ENCODE assay signal across 18 mouse cellular contexts in the genomic region with DNA sequence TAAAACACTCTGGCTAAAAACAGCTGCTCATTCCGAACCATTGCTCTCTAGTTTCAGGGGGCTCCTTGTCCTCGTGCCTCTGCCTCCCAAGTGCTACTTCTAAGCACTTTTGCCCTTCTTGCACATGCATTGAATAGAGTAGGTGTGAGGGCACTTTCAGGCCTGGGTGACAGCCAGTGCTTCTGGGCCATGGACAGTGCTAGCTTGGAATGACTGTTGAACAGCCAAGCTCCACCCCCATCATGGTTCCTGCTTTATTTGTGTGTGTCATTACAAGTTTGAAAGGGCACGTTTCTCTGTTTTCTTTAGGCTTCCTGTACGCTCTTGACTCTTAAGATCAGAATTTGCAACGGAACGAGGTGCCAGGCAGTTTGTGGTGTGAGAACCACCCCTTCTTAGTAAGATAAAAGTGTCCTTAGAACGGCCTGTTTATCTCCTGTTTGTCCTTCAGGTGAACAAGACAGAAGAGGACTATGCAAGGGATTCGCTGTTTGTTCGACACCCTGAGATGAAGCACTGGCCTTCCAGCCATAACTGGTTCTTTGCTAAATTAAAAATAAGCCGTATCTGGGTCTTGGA. TPM values are rescaled to one million over a fixed set of nuclear protein-coding genes. Genes with fewer than 3 reads are reported as not detected.
DNase-seq lines count a peak whose midpoint lies in the region; ATAC-seq and TF ChIP-seq lines count a peak whose summit lies in the region.
"Had no signal": no experiment of that assay in that cellular context is flagged by ENCODE, and none has a peak within 500 bp of the region (broad histone marks: within the 10 kb centered on the region; RNA-seq: fewer than 3 reads in every experiment).

No protein-coding gene starts in this region.

- H3K9me3 ChIP-seq in heart, embryonic 13.5 days = no peaks in the 10 kb centered on the region
- H3K9me3 ChIP-seq in MEL (replicated peaks; ENCODE audit: insufficient read depth, low read length) = no peaks in the 10 kb centered on the region
- no peaks in the 10 kb centered on the region for H3K9me3 ChIP-seq in liver, postnatal 0 days (ENCODE audit: low read length)
- H3K9me3 ChIP-seq: lung, embryonic 15.5 days had no signal

- TF ChIP-seq POLR2A in MEL (IDR thresholded peaks at IDR 0.05; ENCODE audit: control insufficient read depth in 1 of 2, insufficient read depth in 1 of 2, low read depth in 1 of 2, low read length in 2 of 2, poor library complexity in 1 of 2) = no peak

- no peak for TF ChIP-seq RAD21 in MEL (IDR thresholded peaks at IDR 0.05; ENCODE audit: low read depth, low read length)

- no peak for DNase-seq in heart, postnatal 4 days
- peak; percentile 42 for DNase-seq in MEL (ENCODE audit: low read depth, low spot score)
- peak; percentile 30 for DNase-seq in c-Kit-negative CD71-positive TER-119-positive erythroid progenitor cells, embryonic 14.5 days (ENCODE audit: low read depth, low spot score)
- DNase-seq in liver, postnatal 0 days = no peak
- DNase-seq in gastrocnemius, adult 8-10 months (ENCODE audit: low spot score in 2 of 2) = no peak
- DNase-seq in layer of hippocampus, adult 9-11 months = no peak
- DNase-seq: adrenal gland, postnatal 36 days; cerebellum, postnatal 25 days; forebrain, postnatal 0 days; gastrocnemius, postnatal 10 days; kidney, adult 2 months; kidney, postnatal 36 days; midbrain, embryonic 14.5 days had no signal

- peak overlapping the region; percentile 34; the same call in 1 of the 2 replicates for H3K9ac ChIP-seq in heart, embryonic 13.5 days
- no peak overlapping the region for H3K9ac ChIP-seq in MEL (ENCODE audit: control insufficient read depth, low read depth, low read length, poor library complexity, severe bottlenecking)
- peak overlapping the region; percentile 39; the same call in 1 of the 2 replicates for H3K9ac ChIP-seq in liver, postnatal 0 days (replicated peaks)
- H3K9ac ChIP-seq: forebrain, postnatal 0 days; lung, embryonic 15.5 days had no signal

- TF ChIP-seq EP300 in MEL (IDR thresholded peaks at IDR 0.05; ENCODE audit: low read depth in 1 of 2, low read length in 2 of 2) = peak; percentile 31 to 65; a peak in 2 of 4 replicates
- peak; percentile 82 for TF ChIP-seq EP300 in liver, postnatal 0 days (IDR thresholded peaks at IDR 0.05; ENCODE audit: low read depth)

- H3K27me3 ChIP-seq in heart, embryonic 13.5 days (replicated peaks) = no peaks in the 10 kb centered on the region
- no peaks in the 10 kb centered on the region for H3K27me3 ChIP-seq in MEL (ENCODE audit: control insufficient read depth in 1 of 2, insufficient read depth in 2 of 2, low read length in 2 of 2)
- no peaks in the 10 kb centered on the region for H3K27me3 ChIP-seq in liver, postnatal 0 days (ENCODE audit: insufficient read depth, low read length)
- H3K27me3 ChIP-seq: lung, embryonic 15.5 days had no signal

- H3K79me2 ChIP-seq in MEL (ENCODE audit: control insufficient read depth, insufficient read depth, low read length, poor library complexity) = peaks cover 23% of the 10 kb centered on the region

- H3K4me1 ChIP-seq in heart, embryonic 13.5 days = peaks cover 29% of the 10 kb centered on the region
- peaks cover 17 to 49% of the 10 kb centered on the region in 2 experiments for H3K4me1 ChIP-seq in MEL (ENCODE audit: control insufficient read depth in 1 of 2, insufficient read depth in 2 of 2, low read length in 2 of 2)
- peaks cover 54% of the 10 kb centered on the region for H3K4me1 ChIP-seq in liver, postnatal 0 days (ENCODE audit: insufficient read depth)

- H3K27ac ChIP-seq in heart, embryonic 13.5 days (replicated peaks) = peak overlapping the region; percentile 70
- H3K27ac ChIP-seq in MEL (ENCODE audit: control insufficient read depth, low read depth, low read length) = peak overlapping the region; percentile 61
- H3K27ac ChIP-seq in liver, postnatal 0 days (ENCODE audit: low read depth) = peak overlapping the region; percentile 99
- H3K27ac ChIP-seq: hindbrain, postnatal 0 days; lung, embryonic 15.5 days had no signal

- no peak for ATAC-seq in heart, embryonic 13.5 days (ENCODE audit: extremely low read depth, insufficient number of reproducible peaks, low FRiP score, low TSS enrichment)
- no peak for ATAC-seq in liver, postnatal 0 days
- ATAC-seq: forebrain, postnatal 0 days; hindbrain, postnatal 0 days had no signal

- peak overlapping the region; percentile 32; the same call in 1 of the 2 replicates for H3K4me3 ChIP-seq in heart, embryonic 13.5 days
- no peak overlapping the region for H3K4me3 ChIP-seq in MEL (ENCODE audit: control insufficient read depth in 1 of 2, insufficient read depth in 1 of 2, low read depth in 2 of 2, low read length in 2 of 2)
- peak overlapping the region; percentile 11; the same call in 1 of the 2 replicates for H3K4me3 ChIP-seq in liver, postnatal 0 days (ENCODE audit: low read depth, low read length)
- H3K4me3 ChIP-seq: lung, embryonic 15.5 days had no signal

- 65% methylated on average over 10 of the region's 10 CpGs for WGBS in heart, embryonic 13.5 days
- WGBS in liver, postnatal 0 days (ENCODE audit: insufficient replicate concordance) = 56% methylated on average over 10 of the region's 10 CpGs

- no peak for TF ChIP-seq CTCF in MEL (IDR thresholded peaks at IDR 0.05 in 2 of 3, conservative IDR thresholded peaks at IDR 0.05 in 1 of 3; ENCODE audit: control insufficient read depth in 1 of 3, insufficient read depth in 1 of 3, low read depth in 2 of 3, low read length in 3 of 3, poor library complexity in 1 of 3, severe bottlenecking in 1 of 3)
- TF ChIP-seq CTCF in liver, postnatal 0 days (IDR thresholded peaks at IDR 0.05; ENCODE audit: low read depth) = no peak

- peaks cover 33% of the 10 kb centered on the region for H3K36me3 ChIP-seq in heart, embryonic 13.5 days
- peaks cover 4 to 42% of the 10 kb centered on the region in 2 experiments for H3K36me3 ChIP-seq in MEL (ENCODE audit: control insufficient read depth in 1 of 2, insufficient read depth in 2 of 2, low read length in 2 of 2)
- H3K36me3 ChIP-seq in liver, postnatal 0 days (replicated peaks; ENCODE audit: insufficient read depth, low read length) = peaks cover 56% of the 10 kb centered on the region

- peak overlapping the region; percentile 95 for H3K4me2 ChIP-seq in heart, embryonic 13.5 days
- H3K4me2 ChIP-seq in liver, postnatal 0 days (ENCODE audit: low read depth, low read length) = peak overlapping the region; percentile 61
- H3K4me2 ChIP-seq: lung, embryonic 15.5 days had no signal

TF ChIP-seq in MEL, 35 proteins besides CTCF, POLR2A, EP300 and RAD21:
- TF ChIP-seq UBTF (IDR thresholded peaks at IDR 0.05; ENCODE audit: borderline replicate concordance, insufficient read depth, low read depth, low read length) (no peak), GATA1 (IDR thresholded peaks at IDR 0.05; ENCODE audit: low read depth, low read length) (0 out of 2 replicates have a peak, but pooled peaks have one; percentile 14), MAFK (IDR thresholded peaks at IDR 0.05; ENCODE audit: borderline replicate concordance, low read depth, low read length) (no peak), CHD1 (IDR thresholded peaks at IDR 0.05; ENCODE audit: low read depth, low read length) (no peak), BHLHE40 (IDR thresholded peaks at IDR 0.05; ENCODE audit: borderline replicate concordance, low read depth, low read length) (no peak), GABPA (IDR thresholded peaks at IDR 0.05; ENCODE audit: low read depth, low read length) (no peak), MYB (IDR thresholded peaks at IDR 0.05; ENCODE audit: low read depth, low read length) (peak; percentile 63), ETS1 (IDR thresholded peaks at IDR 0.05; ENCODE audit: low read depth, low read length) (peak; percentile 37), POLR2AphosphoS5 (IDR thresholded peaks at IDR 0.05; ENCODE audit: borderline replicate concordance, low read depth, low read length) (no peak), TBP (IDR thresholded peaks at IDR 0.05; ENCODE audit: low read depth, low read length) (no peak), ZNF384 (IDR thresholded peaks at IDR 0.05; ENCODE audit: low read depth, low read length) (no peak), JUND (IDR thresholded peaks at IDR 0.05; ENCODE audit: low read depth, low read length) (no peak), SMC3 (IDR thresholded peaks at IDR 0.05; ENCODE audit: low read depth, low read length) (no peak), NELFE (IDR thresholded peaks at IDR 0.05; ENCODE audit: low read depth, low read length) (no peak), CHD2 (IDR thresholded peaks at IDR 0.05; ENCODE audit: low read length) (no peak), MEF2A (IDR thresholded peaks at IDR 0.05; ENCODE audit: extremely low read depth, insufficient replicate concordance, low read depth, low read length, poor library complexity, severe bottlenecking) (no peak), USF2 (IDR thresholded peaks at IDR 0.05; ENCODE audit: borderline replicate concordance in 1 of 2, insufficient read depth in 1 of 2, low read depth in 1 of 2, low read length in 2 of 2) (no peak), MAZ (IDR thresholded peaks at IDR 0.05; ENCODE audit: low read depth, low read length) (no peak)

RNA-seq across cellular contexts. Expression of a gene that starts 6.7 kb away (rescaled TPM):
- 105 and 110 TPM in 2 replicates for polyA plus RNA-seq in heart, embryonic 13.5 days (2015; fragmentation: Nextera tagmentation; extraction: Ambion mirVana)
- 10 to 100 TPM; 24.3 to 28.7 TPM for total RNA-seq in heart, postnatal 4 days (2021)
- total RNA-seq in MEL (2012; rRNA removed) = 83.6 and 105 TPM in 2 replicates
- 100 to 1,000 TPM in 1 of 2 experiments, not detected in 1; 184 TPM for polyA plus RNA-seq in MEL (2012; ENCODE audit: insufficient read depth in 1 of 2, insufficient read length in 2 of 2, low read depth in 1 of 2, low replicate concordance in 2 of 2, missing spikeins in 1 of 2)
- polyA plus RNA-seq in liver, postnatal 0 days (2015; fragmentation: Nextera tagmentation; extraction: Ambion mirVana) = 289 and 305 TPM in 2 replicates
- 10 to 100 TPM; 49.5 to 59.1 (median 55.1) TPM for total RNA-seq in gastrocnemius, adult 8-10 months (2022)

RNA-seq across cellular contexts. Expression of a gene that starts 18.2 kb away (rescaled TPM):
- polyA plus RNA-seq in heart, embryonic 13.5 days (2015; fragmentation: Nextera tagmentation; extraction: Ambion mirVana) = 0.42 and 0.55 TPM in 2 replicates
- under 1 TPM; 0.29 to 0.69 TPM for total RNA-seq in heart, postnatal 4 days (2021)
- 1.3 and 1.5 TPM in 2 replicates for total RNA-seq in MEL (2012; rRNA removed)
- polyA plus RNA-seq in MEL (2012; ENCODE audit: insufficient read depth in 1 of 2, insufficient read length in 2 of 2, low read depth in 1 of 2, low replicate concordance in 2 of 2, missing spikeins in 1 of 2) = 1 to 10 TPM in 1 of 2 experiments, not detected in 1; 1.7 TPM
- 0.13 and 0.43 TPM in 2 replicates for polyA plus RNA-seq in liver, postnatal 0 days (2015; fragmentation: Nextera tagmentation; extraction: Ambion mirVana)
- total RNA-seq in gastrocnemius, adult 8-10 months (2022) = 1 to 10 TPM in 1 of 4 experiments, under 1 TPM in 3; 0.24 to 1.0 (median 0.68) TPM
- total RNA-seq: hindbrain, postnatal 0 days; layer of hippocampus, postnatal 14 days; left cerebral cortex, postnatal 25 days had no signal

Comparison
In these comparisons a context has a peak if more than half of its experiments do, and no peak if none do; other contexts are left out.
1. H3K4me3 ChIP-seq: peak in heart, embryonic 13.5 days (single experiment) and liver, postnatal 0 days (single experiment); none in MEL (0 of 2).
2. DNase-seq: peak in MEL (single experiment) and c-Kit-negative CD71-positive TER-119-positive erythroid progenitor cells, embryonic 14.5 days (single experiment); none in heart, postnatal 4 days (single experiment), liver, postnatal 0 days (single experiment), gastrocnemius, adult 8-10 months (0 of 2) and layer of hippocampus, adult 9-11 months (single experiment).
3. Peak in every context shown above with its lines, with median percentiles within 50 percentile points of each other: H3K27ac ChIP-seq.